Mouse (Mus musculus) midbrain, embryonic 11.5 days (tissue): ENCODE measurements around the gene Bcan. TPM values are rescaled to one million over a fixed set of nuclear protein-coding genes. Genes with fewer than 3 reads are reported as not detected.

ENCODE experiments used
- ATAC-seq: fragments of 200-750 bp; cut with Nextera tagmentation; 2 replicates; pipeline ENCODE4 v1.8.0; 2017; ENCODE audit warnings: moderate TSS enrichment, moderate library complexity; ENCODE audit not compliant: low FRiP score
- DNase-seq: peaks from one replicate; pipeline ENCODE4 v3.0.0; 2015; ENCODE audit warnings: low spot score; ENCODE audit errors: missing footprints
- H3K27ac ChIP-seq: fragments of 300-500 bp; sonication (generic); 2 replicates; pipeline ENCODE4 v1.5.1; 2014; ENCODE audit warnings: low read depth, low read length
- H3K27me3 ChIP-seq: fragments of 300-500 bp; sonication (generic); 2 replicates; pipeline ENCODE4 v1.6.1; 2014; ENCODE audit warnings: mild to moderate bottlenecking, low read length, moderate library complexity, mixed read lengths; ENCODE audit not compliant: control insufficient read depth, insufficient read depth
- H3K36me3 ChIP-seq: fragments of 300-500 bp; sonication (generic); 2 replicates; pipeline ENCODE4 v1.6.1; 2014; ENCODE audit warnings: mild to moderate bottlenecking, low read length, moderate library complexity, mixed read lengths; ENCODE audit not compliant: control insufficient read depth, insufficient read depth
- H3K4me1 ChIP-seq: fragments of 300-500 bp; sonication (generic); 2 replicates; pipeline ENCODE4 v1.6.1; 2014; ENCODE audit warnings: low read length; ENCODE audit not compliant: control insufficient read depth, insufficient read depth
- H3K4me2 ChIP-seq: fragments of 300-500 bp; sonication (generic); 2 replicates; pipeline ENCODE4 v1.6.1; 2014; ENCODE audit warnings: mild to moderate bottlenecking, moderate library complexity
- H3K4me3 ChIP-seq: fragments of 300-500 bp; sonication (generic); 2 replicates; pipeline ENCODE4 v1.5.1; 2014; ENCODE audit warnings: low read depth, low read length
- H3K9ac ChIP-seq: fragments of 300-500 bp; sonication (generic); 2 replicates; pipeline ENCODE4 v1.6.1; 2014; ENCODE audit warnings: low read length
- H3K9me3 ChIP-seq: fragments of 300-500 bp; sonication (generic); 2 replicates; pipeline ENCODE4 v1.6.1; 2016; ENCODE audit warnings: low read length; ENCODE audit not compliant: control insufficient read depth
- WGBS: fragments of 180-500 bp; shearing (Covaris S2); extraction: QIAGEN DNeasy Blood & Tissue Kit; methylation state at CpG from one replicate; pipeline ENCODE4 v1.1.7; 2014; 5-methylcytosine and 5-hydroxymethylcytosine counted together
- polyA plus RNA-seq: library from polyadenylated mRNA; unstranded; fragments of >200 nt; fragmentation: Nextera tagmentation; extraction: Ambion mirVana; gene quantifications from 2 replicates; pipeline ENCODE4 v1.2.1, GENCODE M21; 2014

Bcan gene
- 0.37 and 0.44 TPM in 2 replicates for polyA plus RNA-seq

DNA sequence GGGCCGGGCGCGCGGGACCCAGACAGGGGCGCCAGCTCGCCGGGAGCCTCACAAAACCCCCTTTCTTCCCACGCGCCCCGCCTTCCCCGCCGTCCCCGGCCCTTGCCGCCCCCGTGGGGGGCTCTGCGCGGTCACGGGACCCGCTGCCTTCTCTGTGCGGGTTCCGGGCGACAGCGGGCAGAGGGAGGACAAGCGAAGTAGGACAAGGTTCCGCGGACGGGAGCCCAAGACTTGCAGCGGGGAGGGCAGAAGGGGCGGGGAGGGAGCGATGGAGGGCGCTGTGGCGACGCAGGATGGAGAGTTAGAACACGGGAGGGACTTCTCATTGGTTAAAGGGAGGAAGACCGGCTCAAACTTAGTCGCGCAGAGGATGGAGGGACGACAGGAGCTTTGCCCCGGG, at the start of gene Bcan:
Gene Bcan, minus strand, starts transcription at position 50 of the 400 bp plus-strand sequence.
- Histone ChIP-seq H3K4me2 (peak within 1 kb of the TSS; percentile 58), H3K27ac (no peak within 1 kb of the TSS), H3K9ac (no peak within 1 kb of the TSS), H3K9me3 (no peaks in the 10 kb centered on the region), H3K36me3 (no peaks in the 10 kb centered on the region), H3K27me3 (peaks cover 79% of the 10 kb centered on the region), H3K4me1 (peaks cover 14% of the 10 kb centered on the region), H3K4me3 (peak within 1 kb of the TSS; percentile 28)
- 1% methylated on average over 39 of the region's 39 CpGs for WGBS
- peak; percentile 90 for DNase-seq
- no peak for ATAC-seq

DNA sequence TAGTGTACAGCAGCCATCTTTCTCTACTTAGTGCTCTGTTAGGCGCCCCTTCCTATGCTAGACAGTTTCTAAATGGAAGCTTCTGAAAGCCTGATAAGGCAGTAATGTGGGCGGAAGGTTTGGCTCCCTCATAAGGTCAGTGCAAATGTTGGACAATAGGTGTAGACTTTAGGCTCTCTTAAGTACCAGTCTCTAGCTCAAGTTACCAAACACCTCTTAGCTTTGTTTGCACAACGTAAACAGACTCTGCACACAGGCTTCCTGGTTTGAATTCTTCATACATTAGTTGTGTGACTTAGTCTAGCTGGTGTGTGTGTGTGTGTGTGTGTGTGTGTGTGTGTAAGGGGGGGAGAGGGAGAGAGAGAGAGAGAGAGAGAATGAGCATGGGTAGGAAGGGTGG, 49.5 kb upstream of the Bcan start:
- WGBS = 94% methylated on average over 3 of the region's 3 CpGs
- ATAC-seq = no peak

DNA sequence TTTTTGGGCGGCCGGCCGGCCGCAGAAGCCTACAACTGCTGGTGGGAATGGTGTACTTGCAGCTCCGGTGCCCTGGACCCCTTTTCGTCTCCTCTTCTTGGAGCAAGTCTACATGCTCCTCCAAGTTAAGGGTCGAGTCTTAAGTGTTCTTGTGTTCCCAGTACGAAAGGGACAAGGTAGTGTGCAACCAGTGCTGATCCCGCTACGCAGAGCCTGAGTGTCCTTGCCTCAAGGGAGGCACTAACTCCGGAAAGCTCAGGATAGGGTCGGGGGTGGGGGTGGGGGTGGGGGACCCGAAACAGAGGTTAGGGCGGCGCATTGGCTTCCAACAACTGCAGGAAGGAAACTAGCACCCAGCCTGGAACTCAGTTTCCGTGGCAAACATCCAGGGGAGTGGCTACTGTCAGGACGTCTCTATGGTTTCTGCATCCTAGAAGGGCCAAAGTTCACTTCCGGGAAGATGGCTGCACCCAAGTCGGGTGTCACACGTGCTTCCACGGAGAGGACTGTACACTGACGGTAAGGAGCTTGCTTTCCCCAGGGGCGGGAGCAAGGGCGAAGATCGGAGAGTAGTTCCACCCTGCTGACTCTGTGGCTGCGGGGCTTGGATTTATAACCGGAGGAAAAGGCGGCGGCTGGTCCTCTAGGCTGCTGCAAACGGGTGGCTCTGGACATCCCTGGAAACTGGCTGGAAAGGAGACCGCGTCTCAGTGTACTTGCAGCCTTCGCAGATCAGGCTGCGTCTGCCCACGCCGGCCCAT, 42.8 kb upstream of the Bcan start, which contains the start of gene Gpatch4:
Gene Gpatch4, plus strand, starts transcription at position 448 of the 761 bp plus-strand sequence.
- ATAC-seq (peak; percentile 90), DNase-seq (peak; percentile 99)
- Histone ChIP-seq H3K27me3 (no peaks in the 10 kb centered on the region), H3K4me3 (peak within 1 kb of the TSS; percentile 66), H3K9ac (peak within 1 kb of the TSS; percentile 64), H3K9me3 (no peaks in the 10 kb centered on the region), H3K4me2 (peak within 1 kb of the TSS; percentile 76), H3K4me1 (peaks cover 8% of the 10 kb centered on the region), H3K36me3 (no peaks in the 10 kb centered on the region), H3K27ac (no peak within 1 kb of the TSS; the same call in 1 of the 2 replicates)
- 9% methylated on average over 36 of the region's 36 CpGs for WGBS

More for the DNA sequence above, 49.5 kb upstream of the Bcan start:
- H3K27ac ChIP-seq = no peak overlapping the region
- no peaks in the 10 kb centered on the region for H3K4me1 ChIP-seq
- H3K9me3 ChIP-seq = no peaks in the 10 kb centered on the region
- no peaks in the 10 kb centered on the region; the same call in 1 of the 2 replicates for H3K36me3 ChIP-seq
- DNase-seq = no peak
- H3K4me3 ChIP-seq = no peak overlapping the region
- H3K27me3 ChIP-seq = no peaks in the 10 kb centered on the region
- H3K9ac ChIP-seq = no peak overlapping the region
- no peak overlapping the region for H3K4me2 ChIP-seq

- WGBS = 63% methylated on average over 1 of the region's 1 CpGs
- Histone ChIP-seq H3K27me3 (no peaks in the 10 kb centered on the region), H3K4me1 (no peaks in the 10 kb centered on the region), H3K36me3 (no peaks in the 10 kb centered on the region), H3K4me3 (no peak overlapping the region), H3K4me2 (no peak overlapping the region), H3K9ac (no peak overlapping the region), H3K27ac (no peak overlapping the region), H3K9me3 (no peaks in the 10 kb centered on the region)
- DNase-seq (no peak), ATAC-seq (no peak)
These were observed 35.7 kb upstream of the Bcan start for GRCm38 (mm10) chr3:88035561-88036293.

DNA sequence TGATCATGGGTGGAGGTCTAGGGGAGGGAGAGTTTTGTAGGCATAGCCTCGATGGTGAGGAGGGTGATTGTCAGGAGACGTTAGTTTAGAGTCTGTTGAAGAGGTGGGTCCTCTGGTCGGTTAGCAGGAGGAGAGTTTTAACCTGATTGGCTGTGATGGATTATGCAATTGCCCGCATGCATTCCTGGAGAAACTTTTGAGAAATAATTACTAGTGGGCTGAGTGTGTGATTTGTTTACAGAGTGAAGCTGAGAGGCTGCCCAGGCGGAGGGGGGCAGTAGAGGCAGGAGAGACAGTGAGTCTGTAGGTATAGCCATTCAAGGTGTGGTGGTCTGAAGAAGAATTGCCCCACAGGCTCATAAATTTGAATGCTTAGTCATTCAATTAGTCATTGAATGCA, 33.5 kb upstream of the Bcan start:
- no peak overlapping the region for H3K27ac ChIP-seq
- no peak overlapping the region for H3K4me3 ChIP-seq
- 77% methylated on average over 5 of the region's 5 CpGs for WGBS
- no peak for DNase-seq
- ATAC-seq = no peak
- H3K27me3 ChIP-seq = no peaks in the 10 kb centered on the region
- H3K4me2 ChIP-seq = no peak overlapping the region
- H3K9ac ChIP-seq = no peak overlapping the region
- H3K9me3 ChIP-seq = no peaks in the 10 kb centered on the region
- H3K4me1 ChIP-seq = no peaks in the 10 kb centered on the region
- H3K36me3 ChIP-seq = no peaks in the 10 kb centered on the region

DNA sequence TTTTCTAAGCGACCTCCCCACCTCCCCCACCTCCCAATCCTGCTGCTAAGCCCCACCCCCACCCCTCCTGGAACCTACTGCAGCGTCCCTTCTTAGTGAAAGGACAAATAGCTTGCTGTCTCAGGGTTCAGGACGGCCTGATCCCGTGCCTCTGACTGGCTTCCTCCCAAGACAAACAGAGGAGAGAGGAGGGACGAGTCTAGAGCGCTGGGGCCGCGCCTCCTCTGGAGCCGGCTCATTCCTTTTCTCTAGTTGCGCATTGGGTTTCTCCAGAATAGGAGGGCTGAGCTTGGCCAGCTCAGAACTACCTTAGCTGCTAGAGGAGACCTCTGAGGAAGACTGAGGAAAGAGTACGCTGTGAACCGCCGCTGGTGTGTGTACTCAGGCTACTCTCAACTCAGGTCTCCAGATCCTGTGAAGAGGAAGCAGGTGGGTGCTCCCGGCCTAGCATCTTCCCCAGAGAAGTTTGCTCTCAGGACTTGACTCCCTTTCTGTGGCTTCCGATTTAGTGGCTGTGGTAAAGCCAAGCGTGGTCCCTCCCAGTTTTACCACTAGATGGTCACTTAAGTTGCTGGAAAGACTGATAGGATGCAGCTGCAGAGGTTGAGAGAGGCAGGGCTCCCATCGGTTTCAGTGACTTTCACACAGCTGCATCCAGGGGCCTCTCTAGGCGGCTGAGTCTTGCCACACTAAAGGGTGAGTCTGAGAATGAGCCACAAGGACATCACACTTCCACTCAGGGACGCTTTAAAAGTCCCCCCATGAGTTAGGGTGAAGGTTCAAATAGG, 30.8 kb upstream of the Bcan start:
- Histone ChIP-seq H3K9me3 (peaks cover 6% of the 10 kb centered on the region; the same call in 1 of the 2 replicates), H3K4me2 (no peak overlapping the region), H3K36me3 (no peaks in the 10 kb centered on the region), H3K9ac (no peak overlapping the region), H3K27ac (no peak overlapping the region), H3K4me1 (no peaks in the 10 kb centered on the region), H3K4me3 (no peak overlapping the region), H3K27me3 (peaks cover 2% of the 10 kb centered on the region)
- whole genome bisulfite sequencing = 23% methylated on average over 19 of the region's 19 CpGs
- peak; percentile 85 for DNase-seq
- ATAC-seq = no peak

GRCm38 (mm10) chr3:88027434-88028186, 27.6 kb upstream of the Bcan start, which contains the start of gene Hapln2:
TSS of gene Hapln2 (minus strand) at chr3:88027583.
- H3K9me3 ChIP-seq = peaks cover 6% of the 10 kb centered on the region; the same call in 1 of the 2 replicates
- H3K27ac ChIP-seq = no peak within 1 kb of the TSS
- no peak within 1 kb of the TSS for H3K9ac ChIP-seq
- no peak within 1 kb of the TSS for H3K4me2 ChIP-seq
- H3K4me1 ChIP-seq = peaks cover 11% of the 10 kb centered on the region; the same call in 1 of the 2 replicates
- WGBS = 58% methylated on average over 5 of the region's 5 CpGs
- DNase-seq (peak; percentile 81), ATAC-seq (no peak)
- peaks cover 31% of the 10 kb centered on the region for H3K27me3 ChIP-seq
- H3K36me3 ChIP-seq = no peaks in the 10 kb centered on the region
- no peak within 1 kb of the TSS for H3K4me3 ChIP-seq

DNA sequence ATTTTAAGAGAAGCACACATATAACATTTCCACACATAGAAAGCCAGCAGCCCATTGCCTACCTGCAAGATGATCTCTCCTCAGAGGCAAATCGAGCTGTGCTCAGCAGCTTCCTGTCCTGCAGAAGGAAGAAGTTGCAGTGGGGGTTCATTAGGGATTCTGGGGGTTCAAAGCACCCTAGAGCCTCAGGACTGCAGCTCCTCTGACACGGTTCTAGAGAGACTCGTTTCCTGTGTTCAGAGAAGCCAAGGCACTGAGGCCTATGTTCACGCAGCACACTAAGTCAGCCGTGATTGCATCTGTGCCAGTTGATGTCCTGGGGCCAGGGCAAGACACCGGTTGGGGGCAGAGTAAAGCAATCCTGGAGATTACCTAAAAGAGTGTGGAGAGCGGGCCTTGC, 26.8 kb upstream of the Bcan start:
- H3K4me2 ChIP-seq = no peak overlapping the region
- no peaks in the 10 kb centered on the region for H3K36me3 ChIP-seq
- H3K4me3 ChIP-seq = no peak overlapping the region
- H3K4me1 ChIP-seq = peaks cover 13% of the 10 kb centered on the region; the same call in 1 of the 2 replicates
- no peak overlapping the region for H3K27ac ChIP-seq
- no peak overlapping the region for H3K9ac ChIP-seq
- WGBS = 66% methylated on average over 7 of the region's 7 CpGs
- ATAC-seq (no peak), DNase-seq (peak; percentile 77)
- peaks cover 6% of the 10 kb centered on the region; the same call in 1 of the 2 replicates for H3K9me3 ChIP-seq
- peaks cover 39% of the 10 kb centered on the region for H3K27me3 ChIP-seq
